Mouse (Mus musculus) liver, adult (tissue): ENCODE data around the gene Tjp1.

Experiments used
- GATA4 ChIP-seq: IDR thresholded peaks from 2 replicates; pipeline ENCODE4 v1.6.1; 2014; ENCODE audit warnings: mild to moderate bottlenecking, low read length; ENCODE audit not compliant: insufficient replicate concordance

Gene Tjp1

DNA sequence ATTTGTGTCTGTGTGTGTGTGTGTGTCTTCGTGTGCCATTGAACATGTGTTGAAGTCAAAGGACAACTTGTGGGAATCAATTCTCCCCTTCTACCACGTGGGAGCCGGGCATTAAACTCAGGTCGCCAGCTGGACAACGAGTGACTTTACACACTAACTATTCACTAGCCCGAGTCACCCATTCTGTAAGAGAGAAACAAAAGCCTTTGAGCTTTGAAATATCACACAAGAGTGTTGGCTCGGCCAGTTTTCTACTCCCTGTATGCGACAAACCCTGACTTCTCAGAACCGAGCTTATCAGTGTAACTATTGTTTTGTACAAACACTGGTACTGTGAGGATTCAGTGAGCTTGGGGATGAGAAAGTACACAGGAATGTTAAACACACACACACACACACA, 134.6 kb downstream of the Tjp1 start:
- TF ChIP-seq GATA4 = no peak

DNA sequence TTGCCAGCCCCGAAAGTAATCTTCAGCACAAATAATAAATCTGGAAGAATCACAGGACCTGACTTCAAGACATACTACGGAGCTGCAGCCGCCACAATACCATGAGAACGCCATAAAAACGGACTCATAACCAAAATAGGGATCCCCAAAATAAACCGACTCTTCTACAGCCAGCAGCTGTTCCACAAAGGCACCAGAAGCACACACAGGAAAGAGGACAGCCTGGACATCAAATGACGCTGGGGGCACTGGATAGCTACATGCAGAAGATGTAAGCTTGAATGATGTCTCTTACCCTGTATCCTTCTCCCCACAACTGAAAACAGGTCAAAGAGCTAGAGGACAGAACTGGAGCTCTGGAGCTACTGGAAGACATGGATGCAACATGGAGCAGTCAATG, 138.0 kb downstream of the Tjp1 start:
- no peak for TF ChIP-seq GATA4

DNA sequence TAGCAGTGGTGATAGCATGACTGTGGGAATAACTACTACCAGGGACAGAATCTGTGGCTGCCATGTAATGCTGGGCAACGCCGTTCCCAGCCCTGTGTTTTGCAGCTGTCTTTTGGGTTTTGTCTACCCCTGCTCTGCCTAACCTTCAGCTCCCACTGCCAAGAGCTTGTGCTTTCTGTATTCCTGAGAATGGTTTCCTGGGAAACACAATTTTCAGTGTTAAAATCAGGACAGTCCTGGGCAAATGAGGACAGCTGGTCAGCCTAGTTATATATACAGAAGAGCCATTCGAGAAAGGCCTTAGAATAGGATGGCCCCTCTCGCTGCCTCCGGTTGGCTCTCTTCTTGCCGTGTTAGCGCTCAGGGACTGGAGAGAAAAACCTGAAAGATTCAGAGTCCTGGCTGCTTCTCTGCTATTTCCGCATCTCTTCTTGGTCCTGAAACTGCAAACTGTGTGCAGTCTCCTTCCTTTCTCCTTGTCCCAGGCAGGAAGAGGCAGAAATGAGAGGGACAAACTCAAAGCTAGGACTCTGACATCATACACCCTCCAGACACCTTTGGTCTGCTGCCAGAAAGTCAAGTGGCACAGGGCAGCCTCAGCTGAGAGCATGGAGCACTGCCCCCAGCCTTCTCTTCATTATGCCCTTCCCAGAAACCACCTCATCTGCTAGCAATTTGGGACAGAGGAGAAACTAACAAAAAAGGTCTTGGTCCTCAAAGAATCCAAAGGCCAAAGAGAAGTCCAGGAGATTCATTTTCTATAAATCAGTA, 139.2 kb downstream of the Tjp1 start:
- no peak for TF ChIP-seq GATA4

DNA sequence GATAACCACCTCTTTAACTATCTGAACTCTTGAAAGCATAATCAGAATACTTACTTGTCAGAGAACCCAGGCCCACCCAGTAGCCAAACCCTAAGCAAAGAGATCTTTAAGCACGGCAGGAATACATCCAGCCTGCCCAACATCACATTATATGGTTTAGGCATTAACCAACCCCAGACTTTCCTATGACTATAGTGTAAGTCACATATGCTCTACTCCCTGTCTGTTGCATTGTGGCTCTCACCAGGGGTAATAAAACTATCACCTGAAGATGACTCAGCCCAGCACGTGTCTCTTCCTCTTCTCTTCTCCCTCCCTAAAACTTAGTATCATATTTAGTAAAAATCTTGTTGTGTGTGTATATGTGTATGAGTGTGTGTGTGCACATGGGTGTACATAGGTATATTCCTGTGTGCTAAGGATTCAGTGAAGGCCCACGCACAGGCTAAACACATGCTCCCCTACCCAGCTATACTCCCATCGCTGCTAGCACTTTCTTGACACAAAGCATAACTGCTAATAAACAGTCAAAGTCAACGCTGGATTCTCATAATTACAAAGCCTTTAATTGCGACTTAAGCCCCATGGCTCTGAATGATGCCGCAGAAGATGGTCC, 139.9 kb downstream of the Tjp1 start:
- TF ChIP-seq GATA4 = no peak

DNA sequence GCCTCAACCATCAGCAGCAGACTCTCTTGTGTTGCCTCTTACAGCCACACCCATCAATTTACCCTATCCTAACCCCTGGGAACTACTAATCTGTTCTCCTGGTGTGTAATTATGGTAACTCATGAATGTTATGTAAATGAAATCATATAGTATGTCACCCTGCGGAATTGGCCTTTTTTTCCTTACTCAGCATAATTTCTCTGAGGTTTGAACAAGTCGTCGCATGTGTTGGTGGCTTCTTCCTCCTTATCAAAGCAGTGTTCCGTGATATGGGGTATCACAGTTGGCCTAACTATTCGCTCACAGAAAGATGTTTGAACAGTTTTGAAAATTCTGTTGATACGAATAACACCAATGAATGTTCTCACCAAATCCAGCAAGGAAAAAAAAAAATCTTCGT, 142.8 kb downstream of the Tjp1 start:
- TF ChIP-seq GATA4 = no peak

DNA sequence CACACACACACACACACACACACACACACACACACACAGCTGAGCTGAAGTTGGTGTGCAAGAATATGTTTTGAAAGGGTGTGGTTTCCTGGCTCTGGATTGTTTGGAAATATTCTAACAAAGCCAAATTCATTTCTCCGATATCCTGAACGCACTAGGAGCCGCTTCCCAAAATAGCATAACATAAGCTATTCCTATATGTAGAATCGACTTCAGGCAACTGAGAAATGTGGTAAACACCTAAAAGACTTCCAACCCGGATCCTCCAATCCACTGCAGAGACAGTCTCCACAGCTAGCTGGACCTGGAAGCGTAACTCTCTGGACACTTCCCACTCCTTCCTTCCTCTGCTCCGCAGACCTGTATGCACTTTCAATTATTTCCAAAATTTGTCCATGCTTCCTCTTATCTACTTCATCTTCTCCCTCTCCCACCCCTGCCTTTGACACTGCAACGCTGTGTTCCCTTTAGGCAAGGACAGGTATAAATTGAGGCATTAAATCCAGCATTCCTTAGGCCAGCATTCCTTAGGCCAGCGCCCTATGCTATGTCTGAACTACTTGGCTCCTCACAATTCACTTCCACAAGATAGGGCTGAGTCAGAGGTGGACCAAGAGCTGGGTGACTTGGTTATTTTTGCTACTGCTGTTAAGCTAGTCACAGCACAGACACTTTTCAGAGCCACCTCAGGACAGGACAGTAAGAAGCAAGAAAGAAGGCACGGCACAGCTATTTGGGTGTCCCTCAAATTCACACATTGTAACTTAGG, 144.9 kb downstream of the Tjp1 start:
- no peak for TF ChIP-seq GATA4

DNA sequence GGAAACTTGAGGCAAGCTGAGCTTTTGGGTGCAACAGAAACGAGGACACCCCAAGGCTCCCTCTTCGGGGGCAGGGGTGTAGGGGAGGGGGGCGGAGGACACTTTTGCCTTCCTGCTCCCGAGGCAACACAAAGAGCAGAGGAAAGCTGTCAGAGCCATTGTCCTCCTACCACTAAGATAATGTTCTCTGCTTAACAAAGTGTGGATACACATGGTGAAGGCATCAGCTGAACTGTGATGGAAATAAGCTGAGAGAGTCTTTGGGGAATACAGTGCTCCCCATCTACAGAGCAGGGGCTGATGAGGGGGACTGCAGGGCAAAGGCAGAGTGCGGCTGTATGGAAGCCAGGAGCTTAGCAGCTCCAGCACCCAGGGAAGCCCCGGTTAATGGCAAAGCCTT, 145.7 kb downstream of the Tjp1 start:
- TF ChIP-seq GATA4 = no peak

DNA sequence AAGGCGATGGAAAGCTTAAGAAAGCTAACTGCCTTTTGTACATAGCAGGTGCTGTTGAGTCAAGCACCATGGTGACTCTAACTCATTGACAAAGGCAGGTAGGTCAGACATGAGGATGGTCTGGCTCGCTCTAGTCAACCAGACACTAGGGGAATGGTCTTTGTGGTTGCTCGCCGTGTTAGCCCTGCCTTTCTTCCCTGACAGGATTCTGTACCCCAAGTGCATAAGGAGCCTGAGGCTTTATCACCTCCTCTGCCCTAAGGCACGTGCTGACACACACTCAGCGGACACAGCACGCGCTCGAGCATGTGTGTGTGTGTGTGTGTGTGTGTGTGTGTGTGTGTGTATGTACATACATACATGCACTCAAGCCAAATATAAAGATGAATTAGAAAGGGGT, 146.9 kb downstream of the Tjp1 start:
- TF ChIP-seq GATA4 = no peak

DNA sequence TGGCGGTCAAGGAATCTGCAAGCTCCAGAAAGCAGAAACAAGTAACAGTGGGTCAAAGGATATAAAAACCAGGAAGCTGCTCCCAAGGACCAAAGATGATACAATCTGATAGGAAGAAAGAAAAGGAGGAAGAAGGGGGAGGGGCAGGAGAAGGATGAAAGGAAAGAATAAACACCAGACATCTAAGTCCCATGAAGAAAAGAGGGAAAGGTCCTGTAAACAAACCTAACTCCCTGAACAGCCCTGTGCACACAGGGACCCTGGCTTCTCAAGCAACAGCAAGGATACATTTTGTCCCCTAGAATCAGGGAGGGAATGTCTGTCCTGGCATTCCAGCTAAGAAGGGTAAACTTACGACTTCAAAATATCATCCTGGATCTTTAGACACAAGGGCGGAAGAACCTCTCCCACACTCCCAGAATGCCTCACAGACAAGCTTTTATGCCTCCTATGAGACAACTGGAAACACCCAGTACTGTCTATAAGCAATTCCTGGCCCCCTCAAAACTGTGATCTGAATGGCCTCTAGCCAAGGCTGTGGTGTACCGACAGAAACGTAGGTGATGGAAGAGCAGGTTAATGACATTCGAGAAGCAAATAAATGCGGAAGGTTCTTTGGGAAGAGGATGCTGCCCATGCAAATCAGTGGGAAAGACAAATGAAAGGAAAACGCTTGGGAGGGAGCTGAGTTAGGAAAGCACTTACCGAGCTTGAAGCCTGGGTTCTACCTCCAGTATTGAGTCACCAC, 148.6 kb downstream of the Tjp1 start:
- no peak for TF ChIP-seq GATA4

DNA sequence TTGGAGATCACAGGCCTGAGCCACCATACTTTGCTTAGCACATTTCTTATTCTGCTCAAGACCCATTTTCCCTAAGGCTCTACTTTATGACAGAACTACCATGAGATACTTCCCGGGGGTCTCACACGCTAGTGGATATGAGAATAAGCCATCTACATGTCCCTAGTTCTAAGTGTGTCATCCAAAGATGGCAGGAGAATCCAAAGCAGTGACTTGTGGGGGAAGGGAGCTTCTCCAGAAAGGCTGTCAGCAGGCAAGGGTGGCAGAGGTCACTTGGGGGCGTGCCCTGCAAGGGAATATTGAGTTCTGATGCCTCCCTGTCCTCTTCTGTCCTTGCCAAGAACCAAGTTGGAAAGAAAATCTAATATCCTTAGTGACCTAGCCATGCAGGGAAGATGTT, 150.1 kb downstream of the Tjp1 start:
- TF ChIP-seq GATA4 = no peak

DNA sequence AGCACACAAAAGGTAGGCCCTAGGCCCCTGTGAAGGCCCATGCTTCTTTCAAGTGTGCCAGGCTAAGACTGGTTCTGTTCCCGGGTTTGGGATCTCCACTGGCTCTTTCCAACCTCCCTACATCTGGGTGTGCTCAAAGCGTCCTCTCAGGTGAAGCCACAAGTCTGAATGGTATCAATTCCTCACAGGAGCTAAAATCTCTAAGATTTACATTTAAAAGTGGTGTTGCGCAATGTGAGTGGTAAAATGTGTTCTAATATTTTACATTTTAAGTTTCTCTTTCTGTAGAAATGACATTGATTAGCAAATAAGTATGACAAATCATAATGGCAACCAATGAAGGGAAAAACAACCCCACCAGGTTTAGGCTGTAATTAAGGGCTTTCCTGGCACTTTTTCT, 152.0 kb downstream of the Tjp1 start:
- TF ChIP-seq GATA4 = no peak

DNA sequence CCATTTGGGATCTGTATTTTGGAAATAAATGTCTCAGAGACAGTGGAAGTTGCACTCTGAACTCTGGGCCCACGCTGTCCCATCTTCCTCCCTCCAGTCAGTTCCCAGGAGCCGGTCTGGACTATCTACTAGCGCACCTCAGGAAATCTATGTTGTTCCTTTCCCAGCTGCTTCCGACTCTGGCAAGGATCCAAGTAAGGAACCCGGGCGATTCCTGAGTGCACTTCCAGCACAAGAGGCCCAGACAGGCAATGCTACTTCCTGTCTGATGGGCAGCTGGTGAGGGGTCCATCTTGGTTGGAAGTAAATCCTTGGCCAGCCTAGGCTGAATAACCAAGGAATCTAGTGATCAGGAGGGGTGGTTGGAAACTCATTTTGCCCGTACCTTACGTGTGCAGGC, 152.4 kb downstream of the Tjp1 start:
- TF ChIP-seq GATA4 = peak; percentile 57; the same call in 1 of the 2 replicates

DNA sequence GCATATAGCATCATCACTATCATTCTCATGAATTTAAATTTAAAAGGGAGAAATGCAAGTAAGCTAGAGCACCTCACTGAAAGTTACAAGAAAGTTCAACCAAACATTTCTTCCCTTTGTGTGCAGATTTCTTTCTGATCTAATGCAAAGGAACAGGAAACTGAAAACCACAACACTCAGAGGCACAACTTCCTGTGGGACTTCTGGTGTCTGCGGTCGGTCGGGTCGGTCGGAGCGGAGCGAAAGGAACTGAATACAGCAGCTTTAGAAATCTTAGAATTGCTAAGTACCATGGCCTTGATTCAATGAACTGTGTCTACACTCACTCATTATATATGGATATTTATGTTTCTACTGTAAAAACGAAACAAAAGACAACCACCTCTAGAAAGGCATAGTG, 154.2 kb downstream of the Tjp1 start:
- TF ChIP-seq GATA4 = no peak

DNA sequence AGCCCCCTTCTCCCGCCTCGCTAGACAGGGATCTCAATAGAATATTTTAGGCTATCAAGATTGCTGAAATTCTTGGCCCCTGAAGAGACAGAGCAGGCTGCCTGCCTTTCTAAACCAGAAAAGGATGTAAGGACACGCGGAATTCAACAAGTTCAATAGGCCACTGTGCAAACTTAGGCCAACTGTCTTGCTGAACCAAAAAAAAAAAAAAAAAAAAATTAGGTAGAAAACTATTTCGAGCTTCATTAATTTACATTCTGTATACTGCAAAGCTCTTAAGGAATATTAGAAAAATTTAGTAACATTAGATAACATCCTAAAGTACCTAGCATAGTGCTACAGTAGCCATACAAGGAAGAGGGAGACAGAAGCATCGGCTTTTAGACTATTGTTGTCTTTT, 155.8 kb downstream of the Tjp1 start:
- TF ChIP-seq GATA4 = no peak
